Mouse (Mus musculus): ENCODE results near the gene Fos.

Fos gene

DNA sequence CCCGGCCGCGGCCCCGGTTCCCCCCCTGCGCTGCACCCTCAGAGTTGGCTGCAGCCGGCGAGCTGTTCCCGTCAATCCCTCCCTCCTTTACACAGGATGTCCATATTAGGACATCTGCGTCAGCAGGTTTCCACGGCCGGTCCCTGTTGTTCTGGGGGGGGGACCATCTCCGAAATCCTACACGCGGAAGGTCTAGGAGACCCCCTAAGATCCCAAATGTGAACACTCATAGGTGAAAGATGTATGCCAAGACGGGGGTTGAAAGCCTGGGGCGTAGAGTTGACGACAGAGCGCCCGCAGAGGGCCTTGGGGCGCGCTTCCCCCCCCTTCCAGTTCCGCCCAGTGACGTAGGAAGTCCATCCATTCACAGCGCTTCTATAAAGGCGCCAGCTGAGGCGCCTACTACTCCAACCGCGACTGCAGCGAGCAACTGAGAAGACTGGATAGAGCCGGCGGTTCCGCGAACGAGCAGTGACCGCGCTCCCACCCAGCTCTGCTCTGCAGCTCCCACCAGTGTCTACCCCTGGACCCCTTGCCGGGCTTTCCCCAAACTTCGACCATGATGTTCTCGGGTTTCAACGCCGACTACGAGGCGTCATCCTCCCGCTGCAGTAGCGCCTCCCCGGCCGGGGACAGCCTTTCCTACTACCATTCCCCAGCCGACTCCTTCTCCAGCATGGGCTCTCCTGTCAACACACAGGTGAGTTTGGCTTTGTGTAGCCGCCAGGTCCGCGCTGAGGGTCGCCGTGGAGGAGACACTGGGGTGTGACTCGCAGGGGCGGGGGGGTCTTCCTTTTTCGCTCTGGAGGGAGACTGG, at the start of gene Fos:
Gene Fos (plus strand): TSS at position 410 of the 817 bp plus-strand sequence.
- DNase-seq, result peak; percentile 88

DNA sequence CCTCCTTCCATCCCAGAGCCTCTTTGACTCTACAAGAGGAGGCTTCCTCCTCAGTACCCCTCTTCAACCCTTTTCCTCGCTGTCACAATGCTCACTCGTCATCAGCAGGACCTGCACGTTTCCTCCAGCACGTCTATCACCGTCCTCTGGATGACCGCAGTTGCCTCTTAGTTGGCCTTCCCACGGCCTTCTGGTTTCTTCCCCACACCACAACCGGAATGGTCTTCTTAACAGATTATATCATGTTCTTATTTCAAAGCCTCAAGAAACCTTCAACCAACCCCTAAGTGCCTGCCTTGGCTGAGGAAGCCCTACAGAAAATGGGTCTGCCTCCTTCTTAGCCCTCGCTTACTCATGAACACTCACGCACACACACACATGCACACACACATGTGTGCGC, 48.0 kb upstream of the Fos start:
- no peak for DNase-seq

DNA sequence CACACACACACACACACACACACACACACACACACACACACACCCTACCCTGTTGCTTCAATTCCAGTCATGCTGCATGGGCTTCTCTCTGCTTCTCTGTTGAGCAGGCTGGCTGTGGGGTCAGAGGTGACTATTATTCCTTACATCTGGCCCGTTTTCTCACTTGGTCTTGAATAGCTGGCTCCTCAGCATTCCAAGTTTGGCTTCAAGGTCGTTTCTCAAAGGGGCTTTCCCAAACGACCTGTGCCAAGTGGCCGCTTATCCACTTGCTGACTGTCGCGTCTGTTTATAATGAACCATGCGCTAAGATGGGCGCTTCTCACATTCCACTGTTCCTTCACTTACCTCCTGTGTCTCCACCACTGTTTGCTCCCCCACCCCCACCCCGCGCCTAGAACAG, 47.6 kb upstream of the Fos start:
- no peak for DNase-seq

DNA sequence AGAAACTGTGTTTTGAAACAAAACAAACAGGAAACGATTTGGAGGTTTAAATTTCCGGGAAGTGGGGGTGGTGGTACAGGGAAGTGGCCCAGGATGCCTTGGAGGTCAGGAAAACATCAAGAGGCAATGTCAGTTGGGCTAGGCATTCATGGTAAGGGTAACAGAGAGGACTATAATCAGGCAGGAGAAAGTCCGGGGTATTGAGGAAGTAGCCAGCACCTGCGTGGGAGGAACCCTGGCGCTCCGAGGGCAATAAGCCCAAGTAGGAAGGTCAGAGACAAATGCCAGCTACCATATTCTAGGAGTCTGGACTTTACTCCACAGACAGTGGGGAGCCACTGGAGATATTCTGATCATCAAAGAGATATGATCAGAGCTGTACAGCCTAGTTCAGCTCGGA, 45.9 kb upstream of the Fos start:
- no peak for DNase-seq

DNA sequence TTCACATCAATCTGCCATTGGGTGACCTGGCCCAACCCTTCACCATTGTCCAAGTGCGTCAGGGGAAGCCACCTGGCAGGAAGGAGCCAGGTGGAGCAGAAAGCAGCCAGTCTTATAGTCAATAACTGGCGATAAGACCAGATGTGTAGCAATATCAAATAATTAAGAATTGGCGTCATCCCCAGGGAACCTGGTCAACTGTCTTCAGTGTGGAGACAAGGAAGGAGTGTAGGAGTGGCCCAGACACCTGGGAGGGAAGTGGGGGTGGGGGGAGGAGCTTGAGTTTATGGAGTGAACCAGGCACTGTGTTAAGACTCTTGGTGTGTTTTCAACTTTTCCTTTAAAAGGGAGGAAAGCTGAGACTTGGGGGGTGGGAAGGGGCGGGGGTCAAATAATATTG, 43.7 kb upstream of the Fos start:
- DNase-seq, result no peak

DNA sequence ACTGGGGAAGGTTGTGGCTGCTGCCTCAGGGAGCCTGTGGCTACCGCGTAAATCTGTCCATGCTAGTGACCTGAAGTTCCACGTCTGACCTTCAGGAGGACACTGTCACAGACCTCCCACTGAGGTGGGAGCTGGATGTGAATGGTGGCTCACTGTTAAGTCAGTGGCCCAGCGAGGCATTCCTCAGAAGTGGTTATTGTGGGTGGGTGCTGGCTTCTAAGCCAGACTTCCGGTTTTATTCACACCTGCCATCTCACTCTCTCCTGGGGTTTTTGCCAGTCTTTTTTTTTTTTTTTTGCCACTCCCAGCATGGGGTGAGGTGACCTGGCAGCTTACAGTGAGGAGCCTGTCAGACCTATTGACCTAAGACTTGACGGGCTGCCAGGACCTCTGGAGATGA, 43.3 kb upstream of the Fos start:
- DNase-seq, result no peak

DNA sequence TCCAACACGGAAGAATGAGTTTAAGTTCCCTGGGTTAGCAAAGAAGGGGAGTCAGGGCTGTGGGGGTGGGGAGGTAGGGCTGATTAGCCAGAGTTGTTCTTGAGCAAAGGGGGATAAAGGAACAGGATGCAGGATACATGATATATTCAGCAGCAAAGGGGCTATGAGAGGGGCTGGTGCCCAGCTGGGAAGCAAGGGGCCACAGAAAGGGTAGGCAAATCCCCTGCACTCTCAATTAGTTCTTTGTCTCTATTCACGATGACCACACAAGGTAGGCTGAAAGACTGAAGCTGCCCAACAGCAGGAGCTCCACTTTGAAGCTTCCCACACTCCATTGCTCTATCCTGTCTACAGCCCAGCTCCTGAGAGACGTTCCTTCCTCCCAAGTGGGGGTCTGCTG, 39.8 kb upstream of the Fos start:
- DNase-seq, result no peak

DNA sequence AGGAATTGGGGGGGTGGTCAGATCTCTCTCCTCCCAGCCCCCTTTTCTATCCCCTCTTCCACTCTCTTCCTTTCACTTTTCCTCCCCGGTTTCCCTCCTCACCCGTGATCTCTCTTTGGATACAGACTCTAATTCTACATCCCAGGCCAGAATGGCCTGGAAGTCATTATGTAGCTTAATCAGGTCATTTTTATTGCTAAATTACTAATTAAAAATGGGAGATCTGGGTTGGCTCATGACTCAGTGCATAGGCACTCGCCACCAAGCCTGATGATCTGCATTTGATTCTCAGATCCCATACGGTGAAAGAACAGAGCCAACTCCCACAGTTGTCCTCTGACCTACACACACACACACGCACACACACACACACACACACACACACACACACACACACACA, 39.2 kb upstream of the Fos start:
- no peak for DNase-seq

DNA sequence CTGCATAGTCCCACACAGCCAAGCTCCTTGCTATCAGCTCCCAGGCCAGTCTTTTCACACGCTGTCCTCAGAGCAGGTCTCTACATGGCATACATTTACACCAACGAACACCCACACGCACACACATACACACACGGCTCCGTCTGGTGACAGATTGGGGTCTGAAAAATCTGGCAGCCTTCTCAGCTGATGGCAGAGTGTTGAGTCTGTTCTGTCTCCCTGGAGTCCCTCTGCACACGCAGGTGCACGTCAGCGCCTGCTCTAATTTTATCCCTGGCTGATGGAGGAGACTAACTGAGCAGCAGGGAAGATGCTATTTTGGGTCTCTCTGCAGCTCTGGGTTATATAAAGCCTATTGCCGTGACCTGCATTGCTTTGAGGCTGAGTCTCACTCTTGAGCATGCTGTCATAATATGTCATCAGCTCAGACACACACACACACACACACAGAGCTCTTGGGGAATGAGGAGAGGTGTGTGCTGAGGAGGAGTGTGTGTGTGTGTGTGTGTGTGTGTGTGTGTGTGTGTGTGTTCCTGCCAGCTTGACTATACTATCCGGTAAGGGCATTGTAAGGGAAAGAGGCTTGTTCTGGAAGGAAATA, 37.6 kb upstream of the Fos start:
- DNase-seq, result peak; percentile 88

DNA sequence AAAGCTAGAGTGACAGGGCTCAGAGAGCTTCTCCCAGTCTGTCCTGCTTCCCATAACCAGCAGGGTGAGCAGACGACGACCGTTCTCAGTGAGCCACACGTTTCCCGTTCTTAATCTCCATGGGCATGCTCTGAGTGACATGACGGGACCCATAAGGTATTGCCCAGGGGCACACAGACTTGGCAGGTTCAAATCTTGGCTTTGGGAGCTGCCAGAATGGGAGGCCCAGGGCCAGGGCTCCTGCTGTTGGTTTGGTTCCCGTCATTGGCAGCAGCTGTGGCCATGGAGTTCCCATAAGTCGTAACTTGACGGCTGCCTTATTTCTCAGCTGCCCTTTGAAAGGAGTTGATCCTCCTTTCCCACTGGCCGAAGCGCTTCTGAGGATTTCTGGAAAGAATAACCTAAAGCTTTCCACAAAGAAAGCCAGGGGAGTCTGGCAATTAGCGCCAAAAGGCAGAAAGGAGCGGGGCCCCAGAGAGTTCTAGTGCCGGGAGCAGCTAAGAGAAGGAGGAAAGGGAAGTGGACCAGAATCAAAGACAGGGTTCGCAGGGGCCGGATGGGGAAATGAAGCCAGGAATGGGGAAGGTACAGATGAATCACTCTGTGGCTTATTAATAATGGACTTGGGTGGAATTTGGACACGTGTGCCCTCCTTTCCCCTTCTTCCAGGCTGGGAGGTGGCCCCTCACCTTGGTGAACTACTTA, 36.4 kb upstream of the Fos start:
- peak; percentile 58 for DNase-seq

DNA sequence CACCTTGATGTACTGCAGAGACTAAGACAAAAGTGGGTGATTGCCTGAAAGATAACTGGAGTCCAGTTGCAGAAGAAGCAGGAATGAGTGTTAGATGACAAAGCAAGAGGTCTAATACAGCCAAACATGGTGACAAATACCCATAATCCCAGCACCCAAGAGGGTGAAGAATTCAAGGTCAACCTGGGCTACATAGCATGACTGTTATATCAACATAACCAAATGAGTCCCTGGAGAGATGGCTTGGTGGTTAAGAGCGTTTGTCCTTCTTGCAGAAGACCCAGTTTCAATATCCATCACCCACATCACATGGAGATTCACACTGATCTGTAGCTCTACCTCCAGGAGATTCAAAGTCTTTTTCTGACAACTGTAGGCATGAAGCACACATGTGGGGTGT, 30.2 kb upstream of the Fos start:
- no peak for DNase-seq

DNA sequence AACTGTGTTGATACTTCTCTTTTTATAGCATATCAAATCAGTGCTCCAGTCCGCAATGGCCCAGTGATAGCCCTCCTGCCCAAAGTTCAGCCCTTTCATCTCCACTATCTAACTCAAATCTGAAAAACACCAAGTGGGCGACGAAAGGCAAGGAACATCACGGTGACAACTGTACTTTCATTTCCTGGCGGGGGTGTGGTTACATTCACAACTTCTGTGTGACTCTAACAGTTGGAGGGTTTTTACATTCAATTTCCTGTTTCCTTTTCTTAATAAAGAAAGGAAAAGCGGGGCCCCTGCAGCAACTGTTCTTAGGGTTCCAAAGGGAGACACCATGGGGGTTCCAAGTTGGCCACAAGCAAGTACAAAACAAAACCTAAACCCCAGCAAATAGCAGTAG, 29.0 kb upstream of the Fos start:
- DNase-seq, result no peak

DNA sequence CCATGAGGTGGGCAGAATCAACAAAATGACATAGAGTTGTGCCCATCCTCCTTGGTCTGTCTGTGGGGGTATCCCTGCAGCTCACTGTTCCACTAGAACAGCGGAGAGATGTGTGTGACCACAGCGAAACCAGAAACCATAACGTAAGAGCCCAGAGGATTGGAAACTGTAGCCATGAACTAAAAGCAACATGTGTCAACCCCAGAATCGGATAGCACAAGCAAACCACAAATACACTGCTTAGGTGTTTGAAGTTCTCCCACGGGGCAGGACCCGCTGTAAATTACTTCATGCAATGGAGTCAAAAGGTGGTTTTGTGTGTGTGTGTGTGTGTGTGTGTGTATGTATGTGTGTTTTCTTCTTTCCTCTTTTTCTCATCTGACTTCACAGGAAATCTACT, 26.7 kb upstream of the Fos start:
- no peak for DNase-seq

DNA sequence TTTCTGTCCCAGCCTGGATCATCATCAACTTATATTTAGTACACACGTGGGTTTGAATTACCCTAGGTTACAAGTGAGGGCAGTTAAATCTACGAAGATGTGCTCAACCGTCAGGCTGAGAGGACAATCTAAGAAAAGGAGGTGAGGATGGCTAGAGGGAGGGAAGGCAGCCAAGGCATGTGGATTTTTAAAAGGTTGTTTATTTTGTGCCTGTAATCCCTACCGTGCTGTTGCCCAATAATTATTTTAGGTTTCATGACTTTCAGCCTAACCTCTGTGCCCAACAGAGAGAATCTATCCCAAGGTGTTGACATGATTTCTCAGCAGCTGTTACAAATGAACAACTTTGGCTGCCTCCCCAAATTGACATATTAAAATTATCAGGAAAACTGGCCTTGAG, 26.2 kb upstream of the Fos start:
- no peak for DNase-seq

DNA sequence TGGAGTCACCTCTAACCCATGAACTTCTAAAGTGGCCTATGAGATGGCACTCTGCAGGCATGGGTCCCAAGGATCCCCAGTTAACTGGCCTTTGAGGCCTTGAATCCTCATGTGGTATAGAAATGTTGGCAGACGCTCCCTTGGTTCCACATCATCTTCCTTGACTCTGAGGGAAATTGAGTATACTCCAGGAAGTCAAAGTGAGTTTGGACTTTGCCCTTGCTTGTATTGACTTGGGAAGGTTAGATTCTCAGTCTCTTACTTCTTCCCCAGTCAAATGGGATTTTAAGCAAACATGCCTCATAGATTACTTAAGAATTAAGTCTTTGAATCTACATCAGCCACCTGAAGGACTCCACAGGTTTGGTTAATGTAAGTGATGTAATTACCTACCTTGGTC, 24.2 kb upstream of the Fos start:
- no peak for DNase-seq

DNA sequence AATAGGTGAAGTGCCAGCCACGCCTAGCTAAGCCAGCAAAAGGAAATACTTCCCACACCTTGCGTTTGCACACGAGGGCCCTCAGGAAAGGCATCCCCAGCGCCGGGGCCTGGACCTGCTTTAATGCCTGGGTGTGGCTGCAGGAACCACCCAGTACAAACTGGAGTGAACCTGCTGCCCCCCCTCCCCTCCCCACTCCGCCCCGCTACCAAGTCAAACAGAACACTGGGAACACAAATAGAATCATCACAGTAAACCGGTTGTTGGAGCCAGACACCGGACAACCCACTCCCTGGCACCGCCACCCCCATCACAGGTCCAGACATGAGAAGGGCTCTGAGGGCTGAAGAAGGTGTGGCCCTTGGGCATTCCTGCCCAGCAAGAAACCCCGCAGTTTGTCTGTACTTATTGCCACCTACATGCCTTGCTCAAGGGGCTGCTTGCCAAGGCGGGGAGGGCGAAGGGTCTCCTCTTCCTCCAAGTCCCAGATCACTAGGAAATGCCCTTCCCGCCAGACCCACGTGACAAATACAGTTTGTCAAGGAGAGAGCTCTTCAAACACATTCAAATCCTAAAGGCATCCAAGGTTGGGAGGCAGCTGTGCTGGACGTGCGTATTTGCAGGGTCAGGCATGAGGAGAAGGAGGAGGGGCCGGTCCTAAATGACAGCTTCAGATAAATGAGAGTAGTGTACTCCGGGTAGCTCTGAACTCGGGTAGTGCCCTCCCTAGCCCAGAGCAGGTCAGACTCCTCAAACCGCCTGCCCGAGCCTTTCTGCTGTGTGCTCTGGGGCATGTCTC, 21.8 kb upstream of the Fos start:
- no peak for DNase-seq

DNA sequence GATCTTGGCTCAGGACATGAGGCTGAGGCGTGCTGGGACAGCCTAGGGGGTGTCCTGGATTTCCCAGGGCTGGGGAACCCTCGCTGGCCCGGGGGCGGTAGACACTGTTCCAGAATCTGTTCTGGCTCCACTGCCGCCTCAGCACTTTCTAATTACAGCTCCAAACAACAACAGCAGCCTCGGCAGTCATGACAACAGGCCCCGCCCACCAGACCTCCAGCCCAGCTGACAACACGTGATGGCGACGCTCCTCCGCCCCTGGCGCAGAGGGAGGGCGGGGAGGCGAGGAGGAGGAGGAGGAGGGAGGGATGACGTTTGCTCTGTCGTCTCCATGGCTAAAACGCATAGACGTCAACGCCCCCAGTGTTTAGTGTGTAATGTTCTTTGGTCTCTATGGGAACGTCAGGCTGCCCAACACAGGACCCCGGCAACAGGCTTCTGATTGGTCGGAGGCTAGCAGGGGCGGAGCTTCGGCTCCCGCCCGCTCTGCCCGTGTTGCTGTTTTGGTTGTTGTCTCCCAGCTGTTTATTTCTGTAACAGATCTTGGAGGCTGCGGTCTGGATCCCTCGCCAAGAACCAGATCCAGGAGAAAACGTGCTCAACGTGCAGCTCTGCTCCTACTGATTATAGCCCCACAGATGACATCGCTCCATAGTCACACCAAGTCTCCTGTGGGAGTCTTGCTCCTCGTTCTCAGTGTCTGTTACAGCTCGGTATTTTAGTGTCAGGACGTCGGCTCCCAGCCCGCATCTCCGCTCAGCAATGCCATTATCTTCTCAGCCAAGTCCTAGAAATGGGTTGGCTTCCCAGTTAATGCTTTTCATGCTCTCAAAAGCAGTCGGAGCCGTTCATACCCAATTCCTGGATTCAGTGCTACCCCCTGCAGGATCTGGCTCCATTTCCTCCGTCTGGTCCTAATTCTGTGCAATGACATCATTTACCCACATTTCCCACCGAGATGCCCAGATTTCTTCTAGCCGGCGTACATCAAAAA, 18.3 kb upstream of the Fos start:
- DNase-seq, result peak; percentile 86

DNA sequence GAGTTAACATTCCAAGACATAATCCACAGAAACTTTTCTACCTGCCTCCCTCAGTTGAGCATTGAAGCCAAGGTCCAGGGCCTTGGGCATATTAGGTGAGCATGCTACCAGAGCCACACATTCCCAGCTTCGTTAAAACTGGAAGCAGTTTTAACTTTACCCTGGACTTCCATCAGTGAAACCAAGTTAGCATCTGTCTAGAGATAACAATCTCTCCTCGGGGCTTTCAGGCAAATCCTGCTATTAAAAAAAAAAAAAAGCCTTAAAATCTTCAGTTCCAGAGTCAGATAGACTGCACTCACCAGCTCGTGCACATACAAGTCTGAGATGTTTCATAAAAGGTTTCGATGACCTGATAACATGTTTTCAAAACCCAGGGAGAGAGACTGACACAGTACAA, 17.4 kb upstream of the Fos start:
- no peak for DNase-seq

DNA sequence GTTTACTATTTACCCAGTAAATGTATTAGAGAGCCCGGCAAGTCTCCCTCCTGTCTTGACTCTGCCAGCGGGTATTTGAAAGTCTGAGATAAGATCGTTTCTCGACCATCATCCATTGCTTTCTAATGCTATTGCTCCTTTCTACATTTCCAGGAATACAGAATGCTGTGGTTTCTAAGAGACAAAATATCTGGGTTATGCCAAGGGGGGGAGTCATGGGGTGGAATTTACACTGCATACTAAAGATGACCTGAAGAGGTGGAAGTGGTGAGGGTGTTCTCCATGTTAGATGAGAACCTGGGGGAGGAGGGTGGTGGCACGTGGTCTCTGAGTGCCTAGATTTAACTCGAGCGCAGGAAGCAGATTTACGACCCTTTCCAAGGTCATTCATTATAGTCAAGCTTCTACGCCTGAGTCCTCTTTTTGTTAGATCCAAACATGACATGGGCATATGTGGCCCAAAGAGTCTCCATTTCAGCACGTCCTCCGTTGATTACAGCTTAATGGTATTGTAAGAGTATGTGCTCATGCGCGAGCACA, 16.7 kb upstream of the Fos start:
- DNase-seq, result no peak

DNA sequence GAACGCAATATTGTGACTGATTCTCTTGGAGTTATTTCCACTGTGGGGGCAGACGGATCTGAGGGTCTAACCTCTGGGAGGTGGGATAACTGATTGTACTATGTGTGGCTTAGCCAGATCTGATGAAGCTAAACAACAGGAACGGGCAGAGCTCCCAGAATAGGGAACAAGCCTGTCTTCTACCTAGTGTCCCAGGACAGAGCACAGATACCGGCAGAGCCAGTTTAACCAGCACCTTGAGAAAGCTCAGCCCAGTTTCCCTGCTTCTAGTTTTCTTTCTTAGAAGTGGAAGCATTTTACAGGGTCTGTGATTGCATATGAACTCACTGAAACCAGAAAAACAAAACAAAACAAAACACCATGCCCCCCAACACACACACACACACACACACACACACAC, 13.9 kb upstream of the Fos start:
- DNase-seq, result no peak

DNA sequence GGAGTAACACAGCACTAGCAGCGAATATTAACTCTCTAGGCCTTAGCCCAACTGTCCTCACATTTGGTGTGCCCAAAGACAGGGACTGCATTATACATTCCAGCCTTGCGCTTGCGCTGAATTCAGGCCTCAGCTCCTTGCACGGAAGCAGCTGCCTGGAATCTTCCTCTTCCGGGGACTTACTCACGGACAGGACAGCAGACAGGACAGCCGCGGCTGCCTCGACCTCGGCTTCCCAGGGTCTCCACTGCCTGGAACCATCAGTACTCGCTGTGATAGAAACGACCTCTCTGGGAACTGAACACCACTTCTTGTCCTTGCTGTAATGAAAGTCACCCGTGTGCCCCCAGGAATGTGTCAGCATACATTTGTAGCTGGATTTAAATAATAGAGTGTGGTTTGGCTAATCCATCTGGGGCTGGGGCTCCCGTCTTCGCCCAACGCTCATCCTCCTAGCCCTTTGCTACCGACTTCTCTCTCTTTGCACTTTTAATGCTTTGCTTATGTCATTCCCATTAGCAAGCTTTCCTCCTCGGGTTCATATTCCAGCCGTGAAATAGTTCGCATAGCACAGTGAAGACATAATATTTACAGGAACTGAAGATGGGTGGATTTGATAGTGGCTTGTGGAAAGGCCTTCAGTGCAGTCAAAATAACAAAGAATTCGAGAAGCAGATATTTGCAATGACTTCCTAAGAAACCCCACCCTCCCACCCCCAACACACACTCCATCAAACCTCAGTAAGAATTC, 11.6 kb upstream of the Fos start:
- DNase-seq, result no peak

All from cerebellum, adult 8-10 months (tissue).